Mouse (Mus musculus) adrenal gland, adult 8-10 months (tissue): ENCODE results near the gene Ppa1. TPM values are rescaled to one million over a fixed set of nuclear protein-coding genes. Genes with fewer than 3 reads are reported as not detected.

Experiments
- DNase-seq: peaks from one replicate; pipeline ENCODE4 v3.0.0; 2022
- total RNA-seq, 4 experiments: library from RNA; stranded (reverse); gene quantifications; 2 replicates each; pipeline ENCODE4 v1.2.4; 2022

Ppa1 gene
- total RNA-seq, 4 experiments from 2014 or later, result 70.0 to 114 (median 96.9) TPM

DNA sequence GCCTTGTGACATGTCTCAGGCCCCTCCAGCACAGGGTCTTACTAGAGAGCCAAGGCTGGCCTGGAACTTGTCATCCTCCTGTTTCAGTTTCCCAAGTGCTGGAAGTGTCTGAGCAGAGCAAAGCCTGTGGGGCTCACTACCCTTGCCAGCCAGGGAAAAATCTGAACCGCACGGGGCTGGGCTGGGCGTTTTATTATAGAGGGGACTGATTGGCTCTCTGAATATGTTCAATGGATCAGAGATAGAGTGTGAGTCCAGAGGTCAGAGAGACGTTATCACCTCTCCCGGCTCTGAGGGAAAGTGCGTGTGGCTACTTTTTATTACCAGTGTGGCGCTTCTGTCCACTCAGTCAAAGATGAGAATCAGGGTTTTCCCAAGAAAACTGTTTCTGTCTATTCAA lies 1.8 kb upstream of the Ppa1 start:
- no peak for DNase-seq

DNA sequence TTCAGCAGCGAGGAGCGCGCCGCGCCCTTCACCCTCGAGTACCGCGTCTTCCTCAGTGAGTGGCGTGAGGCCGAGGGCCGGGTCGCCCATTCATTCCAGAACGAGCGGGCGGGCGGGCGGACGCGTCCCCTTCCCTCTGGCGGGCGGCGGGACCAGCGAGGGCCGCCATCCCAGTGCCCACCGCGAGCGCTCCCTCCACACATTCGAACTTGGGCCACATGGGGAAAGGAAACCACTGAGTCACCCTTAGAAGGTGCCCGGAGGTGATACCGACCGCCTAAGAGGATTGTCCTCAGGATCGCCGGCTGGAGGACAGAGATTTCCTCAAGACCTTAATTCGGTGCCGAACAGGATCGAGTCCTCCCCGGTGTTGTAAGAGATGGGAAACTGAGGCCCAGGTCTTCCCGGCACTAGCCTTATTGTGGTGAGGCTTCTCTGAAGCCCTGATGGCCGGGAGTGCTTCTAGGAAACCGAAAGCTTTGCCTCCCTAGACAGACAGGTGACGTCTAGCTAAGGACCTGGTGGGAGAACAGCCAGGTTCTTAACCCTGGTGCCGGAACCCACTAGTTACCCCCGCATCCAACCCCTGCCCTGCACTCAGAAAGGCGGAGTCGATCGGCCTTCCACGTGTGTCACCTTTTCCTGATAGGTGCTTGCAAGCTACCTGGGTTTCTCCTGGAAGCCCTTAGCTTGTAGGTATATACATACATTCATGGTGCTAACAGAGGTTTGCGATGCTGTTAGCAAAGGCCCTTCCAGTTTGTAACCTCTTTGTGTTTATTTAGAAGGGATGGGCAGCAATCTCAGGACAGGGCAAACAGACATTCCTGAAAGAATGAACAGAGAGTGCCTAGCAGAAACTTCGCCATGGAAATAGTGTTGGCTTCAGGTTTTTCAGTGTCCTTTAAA lies 639 bp downstream of the Ppa1 start:
- no peak for DNase-seq

DNA sequence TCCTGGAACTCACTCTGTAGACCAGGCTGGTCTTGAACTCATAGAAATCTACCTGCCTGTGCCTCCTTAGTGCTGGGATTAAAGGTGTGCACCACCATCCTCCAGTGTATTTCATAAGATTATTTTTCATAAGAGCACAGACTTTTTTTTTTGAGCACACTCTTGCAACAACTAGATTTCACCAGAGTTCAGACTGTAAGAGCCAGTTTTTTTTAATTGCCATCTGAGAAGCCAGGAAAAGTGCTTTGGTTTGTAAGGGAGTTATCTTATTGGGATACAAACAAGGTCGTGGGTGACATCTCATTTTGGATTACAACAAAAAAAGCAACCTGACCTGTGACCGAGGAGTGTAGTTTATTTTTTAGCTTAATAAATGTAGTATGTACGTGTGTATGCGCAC lies 5.8 kb downstream of the Ppa1 start:
- no peak for DNase-seq

DNA sequence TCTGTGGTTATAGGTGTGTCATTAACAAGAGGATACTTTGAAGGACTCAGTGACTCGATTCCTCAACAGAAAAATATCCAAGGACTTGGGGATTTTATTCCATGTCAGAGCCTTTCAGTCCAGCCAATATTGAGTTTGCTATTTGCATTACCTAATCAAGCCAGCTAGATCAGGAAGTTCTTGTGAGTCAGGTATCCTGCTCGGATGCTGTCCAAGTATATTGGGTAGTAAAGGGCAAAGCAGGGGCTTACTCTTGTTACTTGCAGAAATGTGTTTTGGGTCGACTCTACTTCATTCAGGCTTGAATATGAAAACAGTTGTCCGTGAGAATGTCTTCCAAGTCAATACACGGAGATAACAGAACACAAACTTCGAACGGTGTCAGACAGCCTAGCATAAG lies 6.3 kb downstream of the Ppa1 start:
- no peak for DNase-seq

- no peak for DNase-seq
Observed at GRCm38 (mm10) chr10:61655188-61655587, 6.8 kb downstream of the Ppa1 start.

DNA sequence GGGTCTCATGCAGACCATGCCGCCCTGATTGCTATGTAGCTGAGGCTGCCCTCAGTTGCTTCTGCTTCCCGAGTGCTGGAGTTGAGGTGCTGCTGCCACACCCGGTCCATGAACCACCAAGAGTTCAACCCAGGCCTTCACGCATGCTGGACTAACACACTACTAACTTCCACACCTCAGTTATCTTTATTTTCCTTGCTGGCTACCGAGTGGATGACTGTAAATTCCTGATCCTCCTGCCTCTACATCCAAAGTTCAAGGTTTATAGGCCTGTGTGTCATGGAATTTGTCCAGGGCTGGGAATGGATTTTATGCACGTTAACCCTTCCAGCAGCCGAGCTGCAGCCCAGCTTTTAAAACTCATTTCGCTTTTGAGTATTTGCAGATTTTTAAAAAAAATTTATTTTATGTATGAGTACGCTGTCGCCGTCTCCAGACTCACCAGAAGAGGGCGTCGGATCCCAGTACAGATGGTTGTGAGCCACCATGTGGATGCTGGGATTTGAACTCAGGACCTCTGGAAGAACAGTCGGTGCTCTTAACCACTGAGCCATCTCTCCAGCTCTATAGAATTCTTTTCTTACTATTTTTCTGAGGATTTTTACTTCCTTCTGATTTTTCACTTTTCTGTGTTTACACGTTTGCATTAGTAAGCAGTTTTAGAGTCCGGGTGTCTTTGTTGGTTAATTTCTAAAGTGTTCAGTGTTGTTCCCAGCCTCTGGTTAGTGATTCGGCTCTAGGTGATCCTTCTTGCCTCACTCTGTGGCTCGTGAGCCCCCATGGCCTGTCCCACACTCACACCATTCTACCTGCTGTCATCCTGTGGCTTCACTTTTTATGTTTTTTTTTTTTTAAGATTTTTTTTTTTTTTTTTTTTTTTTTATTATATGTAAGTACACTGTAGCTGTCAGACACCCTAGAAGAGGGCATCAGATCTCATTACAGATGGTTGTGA lies 8.9 kb downstream of the Ppa1 start:
- no peak for DNase-seq

GRCm38 (mm10) chr10:61657985-61658384 lies 9.6 kb downstream of the Ppa1 start:
- DNase-seq, result no peak

DNA sequence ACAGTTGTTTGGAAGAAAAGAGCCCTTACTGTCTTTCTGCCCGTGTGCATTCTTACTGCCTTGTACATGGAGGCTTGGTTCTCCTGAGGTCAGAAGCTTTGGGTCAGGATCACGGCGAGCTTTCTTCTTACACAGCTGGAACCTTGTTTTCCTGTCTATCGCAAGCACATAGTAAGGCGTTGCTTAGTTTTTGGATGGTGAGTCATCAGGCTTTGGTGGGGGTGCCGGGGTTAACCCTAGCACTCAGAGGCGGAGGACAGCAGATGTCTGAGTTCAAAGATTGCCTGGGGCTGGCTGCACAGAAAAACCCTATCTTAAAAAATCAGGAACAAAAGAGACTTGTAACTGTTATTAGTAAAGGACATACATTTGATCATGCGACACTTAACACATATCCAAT lies 13.5 kb downstream of the Ppa1 start:
- no peak for DNase-seq

DNA sequence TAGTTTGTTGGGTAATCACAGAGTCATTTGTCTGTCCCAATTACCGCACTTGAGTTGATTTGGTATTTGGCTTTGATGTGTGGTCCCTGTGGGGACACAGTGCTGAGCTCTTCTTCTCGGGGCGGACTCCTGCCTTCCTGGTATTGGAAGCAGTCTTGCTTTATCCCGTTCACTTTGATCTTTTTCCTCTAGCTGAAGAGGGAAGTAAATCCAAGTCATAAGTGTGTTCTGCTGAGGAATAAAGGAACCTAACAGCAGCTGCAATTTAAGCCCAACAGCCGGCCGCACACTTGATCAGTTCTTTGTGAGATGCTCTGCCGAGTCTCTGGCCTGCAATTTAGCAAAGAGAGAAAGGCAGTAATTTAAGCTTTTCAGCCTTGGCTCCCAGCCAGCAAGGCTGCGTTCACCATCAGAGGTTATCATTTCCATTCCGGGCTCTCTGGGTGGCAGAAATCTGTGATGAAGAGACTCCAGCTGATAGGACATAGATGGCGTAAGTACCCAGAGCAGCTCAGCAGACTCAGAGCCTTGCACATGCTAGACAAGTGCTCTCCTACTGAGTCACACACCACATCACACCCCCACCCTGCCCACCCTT lies 14.1 kb downstream of the Ppa1 start:
- no peak for DNase-seq

DNA sequence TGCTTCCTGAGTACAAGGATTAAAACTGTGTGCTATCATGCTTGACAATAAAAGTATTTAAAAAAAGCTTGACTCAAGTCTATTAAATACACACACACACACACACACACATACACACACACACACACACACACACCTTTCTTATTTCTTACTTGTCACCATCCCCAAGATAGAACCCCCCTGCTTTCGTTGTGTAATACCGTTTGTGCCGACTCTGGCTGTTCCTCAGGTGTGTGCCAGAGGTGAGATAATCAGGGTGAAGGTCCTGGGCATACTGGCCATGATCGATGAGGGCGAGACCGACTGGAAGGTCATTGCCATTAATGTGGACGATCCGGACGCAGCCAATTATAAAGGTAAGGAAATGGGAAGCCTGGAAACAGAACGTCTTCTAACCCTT lies 16.8 kb downstream of the Ppa1 start:
- DNase-seq, result no peak

DNA sequence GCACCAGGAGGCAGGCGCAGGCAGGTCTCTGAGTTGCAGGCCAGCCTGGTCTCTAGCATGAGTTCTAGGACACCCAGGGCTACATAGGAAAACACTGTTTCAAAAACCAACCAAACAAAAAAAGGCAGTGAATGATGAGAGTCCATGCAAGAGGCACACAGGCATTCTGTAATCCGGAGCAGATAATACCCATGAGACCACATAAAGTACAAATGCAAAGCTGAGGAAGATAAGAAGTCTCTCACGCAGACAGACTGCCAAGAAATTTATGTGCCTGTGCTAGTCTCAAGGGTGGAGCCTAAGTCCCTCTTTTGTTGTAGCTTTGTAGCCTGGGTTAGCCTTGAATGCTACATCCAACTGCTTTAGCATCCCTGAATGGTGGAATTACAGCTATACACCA lies 17.3 kb downstream of the Ppa1 start:
- DNase-seq, result no peak

GRCm38 (mm10) chr10:61669289-61669688 lies 20.9 kb downstream of the Ppa1 start:
- no peak for DNase-seq

DNA sequence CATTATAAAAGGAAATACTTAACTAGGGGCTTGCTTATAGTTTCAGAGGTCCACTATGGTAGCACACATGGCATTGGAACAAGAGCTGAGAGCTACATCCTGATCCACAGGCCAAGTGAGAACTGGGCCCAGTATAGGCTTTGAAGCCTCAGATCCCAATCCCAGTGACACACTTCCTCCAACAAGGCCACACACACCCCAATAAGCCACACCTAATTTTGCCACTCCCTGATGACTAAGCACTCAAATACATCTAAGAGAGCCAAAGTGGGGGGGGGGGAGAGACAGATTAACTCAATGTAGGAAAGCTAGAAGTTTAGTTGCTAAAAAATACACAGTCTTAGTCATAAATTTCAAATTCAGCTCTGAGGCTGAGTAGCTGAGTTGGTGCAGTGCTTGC lies 21.5 kb downstream of the Ppa1 start:
- no peak for DNase-seq

- no peak for DNase-seq
Observed at GRCm38 (mm10) chr10:61670758-61671157, 22.4 kb downstream of the Ppa1 start.

DNA sequence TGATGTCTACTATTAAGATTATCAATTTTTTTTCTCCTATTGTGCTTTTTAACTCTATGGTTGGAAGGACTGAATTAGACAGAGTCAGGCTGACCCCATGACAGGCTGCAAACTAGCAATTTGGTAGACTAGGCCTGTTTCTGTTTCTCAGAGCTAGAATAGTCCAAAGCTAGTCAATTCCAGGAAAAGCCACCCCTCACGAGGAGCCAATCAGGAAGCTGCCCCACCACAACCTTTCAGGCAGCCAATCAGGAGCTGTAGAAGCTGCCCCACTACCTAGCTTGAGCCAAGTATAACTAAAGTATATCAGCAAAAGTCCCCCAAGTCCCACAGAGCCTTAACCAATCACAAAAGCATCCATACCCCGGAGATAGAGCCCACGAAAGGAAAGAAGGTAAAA lies 27.6 kb downstream of the Ppa1 start:
- no peak for DNase-seq

GRCm38 (mm10) chr10:61679545-61679944 lies 31.2 kb downstream of the Ppa1 start:
- no peak for DNase-seq

- DNase-seq, result peak; percentile 98
Observed at GRCm38 (mm10) chr10:61680015-61680913, 31.9 kb downstream of the Ppa1 start, which contains the start of gene Sar1a. Gene Sar1a, plus strand, starts transcription at chr10:61680299.

DNA sequence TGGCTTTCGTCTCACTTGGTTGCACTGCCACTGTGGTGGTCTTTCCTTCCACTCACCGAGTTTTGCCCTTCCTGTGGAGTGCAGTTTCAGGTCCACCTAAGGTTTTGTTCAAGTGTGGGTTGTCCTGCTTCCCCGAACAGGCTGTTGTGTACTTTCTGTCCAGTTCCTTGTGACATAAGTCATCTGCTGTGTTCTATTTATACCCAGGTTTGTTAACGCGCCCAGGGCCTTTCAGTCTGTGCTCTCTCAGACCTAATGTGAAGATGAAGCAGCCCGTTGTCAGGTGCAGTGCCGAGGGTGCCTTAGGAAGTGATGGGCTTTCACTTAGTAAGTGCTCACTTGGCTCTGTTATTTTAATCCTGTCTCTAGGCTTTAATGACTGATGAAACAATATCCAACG lies 41.1 kb downstream of the Ppa1 start:
- DNase-seq, result no peak

GRCm38 (mm10) chr10:61693563-61693962 lies 45.2 kb downstream of the Ppa1 start:
- no peak for DNase-seq

GRCm38 (mm10) chr10:61694870-61695670 lies 46.7 kb downstream of the Ppa1 start, which contains the start of gene Tysnd1:
Gene Tysnd1, plus strand, starts transcription at chr10:61695514.
- peak; percentile 96 for DNase-seq
